Mouse (Mus musculus) E14TG2a.4 (cell line): Measurements from ENCODE around the gene Eps8l1.

Experiments
- CTCF ChIP-seq: conservative IDR thresholded peaks from 2 replicates; pipeline ENCODE4 v1.5.1; 2014; ENCODE audit warnings: low read length
- NANOG ChIP-seq: IDR thresholded peaks from 2 replicates; pipeline ENCODE4 v1.6.1; 2014; ENCODE audit warnings: borderline replicate concordance, low read length, mixed read lengths

DNA sequence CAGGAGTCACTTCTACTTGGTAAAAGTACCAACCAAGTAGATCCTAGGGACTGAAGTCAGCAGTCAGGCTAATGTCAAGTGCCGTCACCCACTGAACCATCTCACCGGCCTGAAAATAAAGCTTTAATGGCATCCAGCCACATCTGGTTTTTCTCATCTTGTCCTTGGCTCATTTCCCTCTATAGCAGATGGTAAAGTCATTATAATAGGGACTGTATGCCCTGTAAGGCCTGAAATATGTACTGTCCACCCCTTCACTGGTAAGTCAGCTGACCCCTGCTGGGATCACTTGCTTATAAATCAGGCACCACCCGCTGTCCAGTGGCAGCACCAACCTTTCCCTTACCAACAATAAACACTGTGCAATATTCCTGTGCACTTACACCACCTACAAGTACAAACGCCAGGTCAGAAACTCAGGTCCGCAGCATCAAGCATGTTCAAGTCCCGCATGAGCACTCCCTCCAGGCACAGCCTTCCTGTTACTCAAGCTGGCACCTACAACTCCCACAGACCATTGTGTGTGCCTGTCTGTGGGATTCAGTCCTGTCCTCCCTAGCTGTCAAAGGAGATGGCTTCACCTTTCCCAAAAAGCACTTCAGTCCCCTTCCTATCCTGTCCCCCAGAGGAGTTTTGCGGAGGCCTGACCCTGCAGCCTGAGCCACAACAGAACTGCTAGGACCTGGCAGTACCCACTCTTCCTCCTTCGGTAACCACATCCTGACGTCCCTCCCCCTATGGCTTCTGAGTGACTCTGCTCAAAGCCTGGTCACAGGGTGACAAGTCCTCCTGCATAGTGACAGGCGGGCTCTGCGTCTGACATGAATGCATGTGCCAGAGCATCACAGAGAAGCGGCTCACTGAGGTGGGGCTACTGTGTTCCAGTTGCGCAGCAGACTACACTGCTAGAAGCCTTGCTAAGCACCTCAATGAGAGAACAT lies 32.1 kb downstream of the Eps8l1 start:
- TF ChIP-seq NANOG (no peak), CTCF (no peak)
